In genomic region chr17:26008787-26009186, GRCm38 (mm10) we compare ENCODE assay signal across 16 mouse cellular contexts. TPM values are rescaled to one million over a fixed set of nuclear protein-coding genes. Genes with fewer than 3 reads are reported as not detected.
A peak's percentile ranks its signal among the peaks of the same experiment; 100 is the strongest.
DNase-seq lines count a peak whose midpoint lies in the region; ATAC-seq and TF ChIP-seq lines count a peak whose summit lies in the region.
"Had no signal": no experiment of that assay in that cellular context is flagged by ENCODE, and none has a peak within 500 bp of the region (broad histone marks: within the 10 kb centered on the region; RNA-seq: fewer than 3 reads in every experiment).

No protein-coding gene starts in this region.

- H3K9ac ChIP-seq in kidney, embryonic 14.5 days (ENCODE audit: low read depth, low read length): no peak overlapping the region
- no peak overlapping the region for H3K9ac ChIP-seq in lung, postnatal 0 days (replicated peaks; ENCODE audit: low read depth)
- H3K9ac ChIP-seq in liver, embryonic 12.5 days: peak overlapping the region; percentile 15; the same call in 1 of the 2 replicates
- H3K9ac ChIP-seq: hindbrain, embryonic 15.5 days; stomach, embryonic 15.5 days had no signal

- no peak for TF ChIP-seq EP300 in lung, postnatal 0 days (IDR thresholded peaks at IDR 0.05)

- no peaks in the 10 kb centered on the region for H3K27me3 ChIP-seq in kidney, embryonic 14.5 days (ENCODE audit: control insufficient read depth, insufficient read depth, low read length)
- H3K27me3 ChIP-seq in lung, postnatal 0 days (replicated peaks; ENCODE audit: insufficient read depth, low read length): no peaks in the 10 kb centered on the region
- H3K27me3 ChIP-seq in liver, embryonic 12.5 days (replicated peaks): 0 out of 2 replicates have a peak, but pooled peaks cover 7% of the 10 kb centered on the region
- H3K27me3 ChIP-seq: hindbrain, embryonic 15.5 days; stomach, embryonic 15.5 days had no signal

- H3K4me2 ChIP-seq in kidney, embryonic 14.5 days (replicated peaks; ENCODE audit: low read depth, low read length): no peak overlapping the region
- no peak overlapping the region for H3K4me2 ChIP-seq in lung, postnatal 0 days (replicated peaks; ENCODE audit: low read depth, low read length)
- peak overlapping the region; percentile 27 for H3K4me2 ChIP-seq in liver, embryonic 12.5 days
- H3K4me2 ChIP-seq: hindbrain, embryonic 15.5 days; stomach, embryonic 15.5 days had no signal

- H3K4me3 ChIP-seq in kidney, embryonic 14.5 days (ENCODE audit: low read length): no peak overlapping the region
- H3K4me3 ChIP-seq in lung, postnatal 0 days (ENCODE audit: low read depth, low read length): no peak overlapping the region
- no peak overlapping the region for H3K4me3 ChIP-seq in liver, embryonic 12.5 days
- H3K4me3 ChIP-seq: hindbrain, embryonic 15.5 days; stomach, embryonic 15.5 days had no signal

- H3K4me1 ChIP-seq in kidney, embryonic 14.5 days (ENCODE audit: control insufficient read depth, insufficient read depth, low read length): no peaks in the 10 kb centered on the region
- H3K4me1 ChIP-seq in lung, postnatal 0 days (ENCODE audit: insufficient read depth, low read depth, low read length): no peaks in the 10 kb centered on the region
- H3K4me1 ChIP-seq in liver, embryonic 12.5 days: peaks cover 79% of the 10 kb centered on the region
- H3K4me1 ChIP-seq: stomach, embryonic 15.5 days had no signal

- ATAC-seq in kidney, embryonic 14.5 days (ENCODE audit: low FRiP score, low TSS enrichment): no peak
- no peak for ATAC-seq in lung, postnatal 0 days
- ATAC-seq in liver, embryonic 12.5 days: no peak

- WGBS in kidney, embryonic 14.5 days: 85% methylated on average over 7 of the region's 7 CpGs
- WGBS in lung, postnatal 0 days: 66% methylated on average over 7 of the region's 7 CpGs
- 17% methylated on average over 7 of the region's 7 CpGs for WGBS in liver, embryonic 12.5 days (ENCODE audit: insufficient replicate concordance)

- DNase-seq in heart, adult 11 months: peak; percentile 86
- no peak for DNase-seq in heart, postnatal 4 days
- no peak for DNase-seq in kidney, postnatal 14 days
- DNase-seq in lung, postnatal 0 days (ENCODE audit: low spot score): peak; percentile 3
- DNase-seq in lung, postnatal 36 days: no peak
- DNase-seq in embryo, embryonic 9.5 days (ENCODE audit: extremely low spot score): no peak

- no peak for TF ChIP-seq CTCF in lung, postnatal 0 days (IDR thresholded peaks at IDR 0.05)

- H3K36me3 ChIP-seq in kidney, embryonic 14.5 days (ENCODE audit: control insufficient read depth, insufficient read depth, low read length): peaks cover 20% of the 10 kb centered on the region
- no peaks in the 10 kb centered on the region for H3K36me3 ChIP-seq in lung, postnatal 0 days (ENCODE audit: insufficient read depth, low read length)
- peaks cover 3% of the 10 kb centered on the region; the same call in 1 of the 2 replicates for H3K36me3 ChIP-seq in liver, embryonic 12.5 days

- 0 out of 2 replicates have a peak overlapping the region, but pooled peaks have one; percentile 13 for H3K27ac ChIP-seq in kidney, embryonic 14.5 days (ENCODE audit: low read depth, low read length)
- no peak overlapping the region for H3K27ac ChIP-seq in lung, postnatal 0 days (ENCODE audit: low read length)
- 0 out of 2 replicates have a peak overlapping the region, but pooled peaks have one; percentile 24 for H3K27ac ChIP-seq in liver, embryonic 12.5 days
- H3K27ac ChIP-seq: macrophage had no signal

- H3K9me3 ChIP-seq in kidney, embryonic 14.5 days (ENCODE audit: control insufficient read depth, low read length): no peaks in the 10 kb centered on the region
- H3K9me3 ChIP-seq in lung, postnatal 0 days (ENCODE audit: low read length): no peaks in the 10 kb centered on the region
- no peaks in the 10 kb centered on the region for H3K9me3 ChIP-seq in liver, embryonic 12.5 days (replicated peaks)
- H3K9me3 ChIP-seq: hindbrain, embryonic 15.5 days; stomach, embryonic 15.5 days had no signal

RNA-seq across cellular contexts. Expression of gene Capn15, which starts 23.2 kb away (rescaled TPM):
- total RNA-seq in heart, postnatal 4 days (2021): 10 to 100 TPM; 13.0 to 16.7 TPM
- polyA plus RNA-seq in kidney, embryonic 14.5 days (2014; fragmentation: Nextera tagmentation; extraction: Ambion mirVana): 27.1 and 35.3 TPM in 2 replicates
- polyA plus RNA-seq in lung, postnatal 0 days (2015; fragmentation: Nextera tagmentation; extraction: Ambion mirVana): 12.7 and 13.9 TPM in 2 replicates
- 20.4 and 21.3 TPM in 2 replicates for polyA plus RNA-seq in liver, embryonic 12.5 days (2016; fragmentation: Nextera tagmentation; extraction: Ambion mirVana)

RNA-seq across cellular contexts. Expression of gene A930017K11Rik, which starts 56.4 kb away (rescaled TPM):
- total RNA-seq in heart, postnatal 4 days (2021): not detected
- polyA plus RNA-seq in kidney, embryonic 14.5 days (2014; fragmentation: Nextera tagmentation; extraction: Ambion mirVana): 2.8 and 4.4 TPM in 2 replicates
- polyA plus RNA-seq in lung, postnatal 0 days (2015; fragmentation: Nextera tagmentation; extraction: Ambion mirVana): not detected in 2 replicates
- 0.36 and 0.49 TPM in 2 replicates for polyA plus RNA-seq in liver, embryonic 12.5 days (2016; fragmentation: Nextera tagmentation; extraction: Ambion mirVana)
- total RNA-seq: adrenal gland, postnatal 10 days; gastrocnemius, adult 18-20 months; left cerebral cortex, postnatal 10 days had no signal
- polyA plus RNA-seq: forebrain, embryonic 16.5 days; macrophage; neural tube, embryonic 11.5 days had no signal

Comparison
In these comparisons a context has a peak if more than half of its experiments do, and no peak if none do; other contexts are left out.
1. DNase-seq: peak in heart, adult 11 months (single experiment) and lung, postnatal 0 days (single experiment); none in heart, postnatal 4 days (single experiment), kidney, postnatal 14 days (single experiment), lung, postnatal 36 days (single experiment) and embryo, embryonic 9.5 days (single experiment).